Mouse (Mus musculus) liver, postnatal 0 days (tissue): Measurements from ENCODE around the gene Prdx6b. TPM values are rescaled to one million over a fixed set of nuclear protein-coding genes. Genes with fewer than 3 reads are reported as not detected.

Experiments
- ATAC-seq: fragments of 200-750 bp; cut with Nextera tagmentation; 2 replicates; pipeline ENCODE4 v1.8.0; 2017; ENCODE audit warnings: mild to moderate bottlenecking, moderate library complexity
- DNase-seq: peaks from one replicate; pipeline ENCODE4 v3.0.0-alpha.2; 2016
- H3K27ac ChIP-seq: fragments of 300-500 bp; sonication (generic); 2 replicates; pipeline ENCODE4 v1.5.1; 2014; ENCODE audit warnings: antibody characterized with exemption, moderate library complexity, mild to moderate bottlenecking, low read depth
- H3K27me3 ChIP-seq: fragments of 300-500 bp; sonication (generic); 2 replicates; pipeline ENCODE4 v1.6.1; 2014; ENCODE audit warnings: low read length, control low read depth, mixed read lengths; ENCODE audit not compliant: insufficient read depth
- H3K36me3 ChIP-seq: fragments of 300-500 bp; sonication (generic); replicated peaks from 2 replicates; pipeline ENCODE4 v1.6.1; 2014; ENCODE audit warnings: mild to moderate bottlenecking, control low read depth, low read length, moderate library complexity, mixed read lengths; ENCODE audit not compliant: insufficient read depth
- H3K4me1 ChIP-seq: fragments of 300-500 bp; sonication (generic); 2 replicates; pipeline ENCODE4 v1.6.1; 2014; ENCODE audit warnings: antibody characterized with exemption, mild to moderate bottlenecking, control low read depth; ENCODE audit not compliant: insufficient read depth
- H3K4me2 ChIP-seq: fragments of 300-500 bp; sonication (generic); 2 replicates; pipeline ENCODE4 v1.6.1; 2014; ENCODE audit warnings: low read depth, mild to moderate bottlenecking, low read length, moderate library complexity, mixed read lengths
- H3K4me3 ChIP-seq: fragments of 300-500 bp; sonication (generic); 2 replicates; pipeline ENCODE4 v1.5.1; 2014; ENCODE audit warnings: low read depth, low read length
- H3K9ac ChIP-seq: fragments of 300-500 bp; sonication (generic); replicated peaks from 2 replicates; pipeline ENCODE4 v1.6.1; 2014; ENCODE audit warnings: mild to moderate bottlenecking, moderate library complexity
- H3K9me3 ChIP-seq: fragments of 300-500 bp; sonication (generic); 2 replicates; pipeline ENCODE4 v1.6.1; 2016; ENCODE audit warnings: mild to moderate bottlenecking, control low read depth, low read length, mixed read lengths
- CTCF ChIP-seq: sonication (generic); IDR thresholded peaks from 2 replicates; pipeline ENCODE4 v1.5.1; 2016; ENCODE audit warnings: antibody characterized with exemption, low read depth
- EP300 ChIP-seq: IDR thresholded peaks from 2 replicates; pipeline ENCODE4 v1.6.1; 2016; ENCODE audit warnings: antibody characterized with exemption, low read depth, mild to moderate bottlenecking
- WGBS: fragments of 180-500 bp; shearing (Covaris S2); extraction: QIAGEN DNeasy Blood & Tissue Kit; methylation state at CpG from one replicate; pipeline ENCODE4 v1.1.7; 2014; ENCODE audit not compliant: insufficient replicate concordance; 5-methylcytosine and 5-hydroxymethylcytosine counted together
- polyA plus RNA-seq: library from polyadenylated mRNA; unstranded; fragments of >200 nt; fragmentation: Nextera tagmentation; extraction: Ambion mirVana; gene quantifications from 2 replicates; pipeline ENCODE4 v1.2.1, GENCODE M21; 2015

The Prdx6b gene
- polyA plus RNA-seq, 1 experiment from 2014 or later = not detected

DNA sequence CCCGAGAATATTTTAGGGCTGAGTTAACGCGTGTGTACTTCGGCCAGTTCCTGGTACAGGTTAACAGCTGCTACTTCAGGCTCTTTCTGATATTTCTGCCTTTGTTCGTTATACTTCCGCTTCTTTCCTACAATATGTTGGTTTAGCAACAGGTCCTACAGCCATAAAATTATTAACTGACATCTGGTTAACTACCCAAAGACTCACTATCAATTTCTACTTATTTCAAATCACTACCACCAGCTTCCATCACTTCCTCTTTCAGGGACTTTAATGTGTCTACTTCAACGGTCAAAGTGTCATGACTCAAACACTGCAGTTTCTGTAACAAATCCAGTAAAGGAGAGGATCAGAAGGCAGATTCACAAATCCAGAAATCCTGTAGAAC is 22.6 kb downstream of the Prdx6b start:
- Histone ChIP-seq H3K4me2 (peak overlapping the region; percentile 82), H3K36me3 (peaks cover 3% of the 10 kb centered on the region), H3K4me1 (peaks cover 3% of the 10 kb centered on the region; the same call in 1 of the 2 replicates), H3K4me3 (peak overlapping the region; percentile 94), H3K9me3 (no peaks in the 10 kb centered on the region), H3K27me3 (no peaks in the 10 kb centered on the region), H3K9ac (peak overlapping the region; percentile 86), H3K27ac (peak overlapping the region; percentile 95)
- 13% methylated on average over 7 of the region's 7 CpGs for WGBS
- DNase-seq = no peak
- ATAC-seq = 0 out of 2 replicates have a peak, but pooled peaks have one; percentile 14
- no peak for TF ChIP-seq EP300
- no peak for TF ChIP-seq CTCF

DNA sequence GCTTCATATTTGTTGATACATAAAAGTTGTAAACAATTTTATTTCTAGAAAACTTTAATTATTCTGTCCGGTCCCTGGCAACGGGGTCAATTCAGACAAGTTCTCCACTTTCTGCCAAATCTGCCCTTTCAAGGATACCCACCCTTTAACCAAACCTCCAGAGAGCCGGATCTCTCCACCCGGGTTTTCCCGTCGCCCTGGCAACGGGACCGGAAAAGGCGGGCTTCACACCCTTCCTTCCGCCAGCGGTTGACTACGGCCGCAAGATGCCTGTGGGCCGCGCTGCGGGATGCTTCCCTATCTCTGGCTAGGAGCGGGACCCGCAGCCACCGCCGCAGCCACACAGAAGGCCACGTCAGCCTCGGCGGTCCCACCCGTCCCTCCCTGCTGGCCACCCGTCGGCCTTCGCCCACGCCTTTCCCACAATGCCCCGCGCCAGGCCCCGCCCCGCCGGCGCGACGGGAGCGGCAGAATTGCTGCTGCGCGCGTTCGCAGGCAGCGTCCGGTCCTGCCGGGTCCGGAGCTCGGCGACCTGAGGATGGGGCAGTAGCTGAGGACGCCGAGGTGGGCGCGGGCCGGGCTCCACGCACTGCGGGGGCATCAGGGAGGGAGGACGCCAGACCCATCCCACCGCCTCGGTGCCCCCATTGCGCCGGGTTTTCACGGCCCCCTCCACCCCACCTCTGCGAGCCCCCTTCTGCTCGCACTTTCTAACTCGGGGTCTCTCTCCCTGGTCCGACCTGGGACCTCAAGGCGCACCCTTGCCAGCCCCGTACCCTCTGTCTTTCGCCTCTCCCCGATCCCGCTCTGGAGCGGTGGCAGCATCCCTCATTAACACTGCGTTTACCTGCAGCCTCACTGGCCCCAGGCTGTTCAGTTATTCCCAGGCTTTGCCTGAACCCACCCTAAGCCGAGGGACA is 23.2 kb downstream of the Prdx6b start, which contains the start of gene Dnajc10:
Dnajc10 (plus strand) TSS at position 225 of the 920 bp plus-strand sequence.
- under 1% methylated on average over 63 of the region's 72 CpGs for WGBS
- Histone ChIP-seq H3K9ac (peak within 1 kb of the TSS; percentile 86), H3K4me2 (peak within 1 kb of the TSS; percentile 82), H3K4me1 (peaks cover 3% of the 10 kb centered on the region; the same call in 1 of the 2 replicates), H3K27ac (peak within 1 kb of the TSS; percentile 95), H3K36me3 (peaks cover 3% of the 10 kb centered on the region), H3K27me3 (no peaks in the 10 kb centered on the region), H3K4me3 (peak within 1 kb of the TSS; percentile 94), H3K9me3 (no peaks in the 10 kb centered on the region)
- no peak for TF ChIP-seq EP300
- TF ChIP-seq CTCF = no peak
- ATAC-seq (peak; percentile 93), DNase-seq (peak; percentile 92)

DNA sequence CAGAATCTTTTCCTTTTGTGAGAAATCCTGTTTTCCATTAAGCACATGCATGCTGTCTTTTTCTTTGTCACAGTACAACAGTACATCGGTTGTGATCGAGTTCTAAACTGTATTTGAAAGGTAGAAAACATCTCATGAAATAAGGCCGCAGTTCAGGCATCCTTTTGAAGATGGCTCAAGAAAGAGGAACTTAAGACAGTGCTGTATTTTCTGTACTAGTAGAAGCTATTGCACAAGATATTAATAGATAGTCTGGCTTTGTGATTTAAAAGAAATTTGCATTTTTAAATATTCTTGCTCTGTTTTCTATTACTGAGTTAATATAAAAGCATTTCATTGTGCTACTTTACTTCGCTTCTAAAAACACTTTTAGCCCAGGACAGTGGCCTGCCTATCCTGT is 30.6 kb downstream of the Prdx6b start:
- Histone ChIP-seq H3K4me1 (no peaks in the 10 kb centered on the region), H3K36me3 (peaks cover 42% of the 10 kb centered on the region), H3K4me3 (no peak overlapping the region), H3K9me3 (no peaks in the 10 kb centered on the region), H3K27me3 (no peaks in the 10 kb centered on the region), H3K27ac (no peak overlapping the region), H3K9ac (no peak overlapping the region), H3K4me2 (no peak overlapping the region)
- no peak for DNase-seq
- ATAC-seq = no peak
- WGBS = 88% methylated on average over 4 of the region's 4 CpGs
- TF ChIP-seq CTCF (no peak), EP300 (no peak)

DNA sequence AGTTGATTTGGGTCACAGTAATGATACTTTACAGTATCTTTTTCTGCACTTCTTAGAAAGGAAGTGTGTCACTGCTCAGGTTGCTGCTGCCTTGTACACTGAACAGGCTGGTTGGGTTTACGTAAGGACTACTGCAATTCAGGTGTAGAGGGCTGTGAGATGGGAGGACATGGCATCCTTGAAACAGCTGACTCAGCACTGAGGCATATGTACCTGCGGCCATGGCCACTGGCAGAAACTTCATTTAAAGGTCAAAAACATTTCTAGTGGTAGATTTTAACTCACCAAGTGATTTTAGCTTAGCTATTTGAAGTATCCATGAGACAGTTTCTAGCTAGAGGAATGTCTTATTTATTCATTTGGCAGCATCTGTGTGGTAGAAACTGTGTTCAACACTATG is 33.5 kb downstream of the Prdx6b start:
- WGBS = 91% methylated on average over 2 of the region's 2 CpGs
- H3K4me2 ChIP-seq = no peak overlapping the region
- H3K4me1 ChIP-seq = no peaks in the 10 kb centered on the region
- TF ChIP-seq EP300 = no peak
- no peak for TF ChIP-seq CTCF
- no peaks in the 10 kb centered on the region for H3K9me3 ChIP-seq
- H3K9ac ChIP-seq = no peak overlapping the region
- DNase-seq (no peak), ATAC-seq (no peak)
- no peak overlapping the region for H3K27ac ChIP-seq
- H3K4me3 ChIP-seq = no peak overlapping the region
- peaks cover 52% of the 10 kb centered on the region for H3K36me3 ChIP-seq
- H3K27me3 ChIP-seq = no peaks in the 10 kb centered on the region

DNA sequence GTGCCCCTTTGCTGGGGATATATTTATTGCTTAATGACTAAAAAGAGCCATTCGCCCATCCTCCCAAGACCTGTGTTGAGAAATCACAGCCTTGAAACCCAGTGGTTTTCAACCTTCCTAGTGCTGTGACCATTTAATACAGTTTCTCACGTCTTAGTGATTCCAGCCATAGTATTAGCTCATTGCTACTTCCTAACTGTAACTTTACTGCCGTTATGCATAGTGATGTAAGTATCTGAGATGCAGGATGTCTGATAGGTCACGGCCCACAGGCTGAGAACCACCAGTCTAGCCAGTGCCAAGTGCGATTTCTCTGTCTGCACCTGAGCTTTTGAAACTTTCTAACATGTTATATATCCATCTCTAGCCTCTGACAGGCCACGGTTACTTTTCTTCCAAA is 35.0 kb downstream of the Prdx6b start:
- 80% methylated on average over 6 of the region's 6 CpGs for WGBS
- H3K27me3 ChIP-seq = no peaks in the 10 kb centered on the region
- no peak overlapping the region for H3K9ac ChIP-seq
- H3K4me2 ChIP-seq = no peak overlapping the region
- ATAC-seq (no peak), DNase-seq (no peak)
- H3K9me3 ChIP-seq = no peaks in the 10 kb centered on the region
- TF ChIP-seq EP300 (no peak), CTCF (no peak)
- H3K4me1 ChIP-seq = no peaks in the 10 kb centered on the region
- H3K27ac ChIP-seq = no peak overlapping the region
- no peak overlapping the region for H3K4me3 ChIP-seq
- peaks cover 45% of the 10 kb centered on the region for H3K36me3 ChIP-seq

DNA sequence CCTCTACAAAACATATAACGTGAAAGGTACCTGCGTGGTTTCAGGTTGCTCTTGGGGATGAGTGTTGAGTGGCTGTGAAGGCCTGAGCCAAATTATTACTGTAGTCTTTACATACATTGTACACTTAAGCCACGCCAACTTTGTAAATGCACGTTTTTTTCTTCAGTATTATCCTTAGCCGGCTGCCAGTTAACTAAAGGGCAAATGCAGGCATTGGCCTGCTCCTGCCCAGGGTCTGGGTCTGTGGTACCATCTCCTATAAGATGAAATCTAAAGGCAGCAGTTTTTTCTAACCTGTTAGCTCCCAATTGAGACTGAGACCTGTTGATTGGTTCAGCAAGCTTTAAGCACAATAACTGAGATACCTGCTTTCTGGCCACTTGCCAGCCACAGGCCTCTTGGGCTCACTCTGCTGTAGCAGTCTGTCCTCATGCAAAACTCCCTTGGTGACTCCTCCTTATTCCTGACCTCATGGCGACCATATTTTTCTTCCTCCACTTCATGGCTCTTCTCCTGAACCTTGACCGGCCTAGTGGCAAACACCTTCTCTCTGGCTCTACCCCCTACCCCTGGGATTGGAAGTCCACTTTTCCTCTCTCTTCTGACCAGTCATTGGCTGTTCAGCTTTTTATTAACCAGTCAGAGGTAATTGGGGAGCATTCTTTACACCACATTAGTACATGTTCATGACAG is 36.8 kb downstream of the Prdx6b start:
- Histone ChIP-seq H3K27me3 (no peaks in the 10 kb centered on the region), H3K4me1 (no peaks in the 10 kb centered on the region), H3K4me2 (no peak overlapping the region), H3K4me3 (no peak overlapping the region), H3K9ac (no peak overlapping the region), H3K27ac (no peak overlapping the region), H3K9me3 (no peaks in the 10 kb centered on the region), H3K36me3 (peaks cover 36% of the 10 kb centered on the region)
- DNase-seq (no peak), ATAC-seq (no peak)
- no peak for TF ChIP-seq CTCF
- TF ChIP-seq EP300 = no peak
- WGBS = 79% methylated on average over 7 of the region's 7 CpGs
